In genomic region chr5:150390422-150390821, GRCm38 (mm10) we compare ENCODE assay signal across 13 mouse cellular contexts.
DNase-seq lines count a peak whose midpoint lies in the region; ATAC-seq and TF ChIP-seq lines count a peak whose summit lies in the region.
"Had no signal": no experiment of that assay in that cellular context is flagged by ENCODE, and none has a peak within 500 bp of the region (broad histone marks: within the 10 kb centered on the region; RNA-seq: fewer than 3 reads in every experiment).

No protein-coding gene starts in this region.

- no peak for ATAC-seq in kidney, postnatal 0 days (replicated peaks; ENCODE audit: low FRiP score, low read depth)
- peak; percentile 85 for ATAC-seq in common myeloid progenitor, adult 5-6 weeks (replicated peaks; ENCODE audit: low read depth, poor library complexity, severe bottlenecking)
- ATAC-seq in heart, embryonic 14.5 days (ENCODE audit: insufficient number of reproducible peaks, insufficient read depth, low FRiP score, low read depth) = peak; percentile 86
- ATAC-seq in liver, postnatal 0 days = peak; percentile 82
- ATAC-seq in hindbrain, postnatal 0 days = no peak
- ATAC-seq in erythroblast, adult 5-6 weeks (replicated peaks; ENCODE audit: low FRiP score, poor library complexity, severe bottlenecking) = no peak

- TF ChIP-seq EP300 in liver, postnatal 0 days (IDR thresholded peaks at IDR 0.05; ENCODE audit: low read depth) = no peak

- no peak for TF ChIP-seq CTCF in kidney, postnatal 0 days (IDR thresholded peaks at IDR 0.05; ENCODE audit: low read depth)
- TF ChIP-seq CTCF in liver, postnatal 0 days (IDR thresholded peaks at IDR 0.05; ENCODE audit: low read depth) = no peak
- no peak for TF ChIP-seq CTCF in hindbrain, postnatal 0 days (IDR thresholded peaks at IDR 0.05; ENCODE audit: low read depth)

- no peak overlapping the region for H3K9ac ChIP-seq in kidney, postnatal 0 days (ENCODE audit: low read depth, low read length)
- no peak overlapping the region for H3K9ac ChIP-seq in heart, embryonic 14.5 days (ENCODE audit: low read length)
- H3K9ac ChIP-seq in liver, postnatal 0 days (replicated peaks) = no peak overlapping the region
- H3K9ac ChIP-seq in hindbrain, postnatal 0 days (replicated peaks; ENCODE audit: low read length) = no peak overlapping the region

- 0 out of 2 replicates have a peak, but pooled peaks cover 4% of the 10 kb centered on the region for H3K4me1 ChIP-seq in kidney, postnatal 0 days (replicated peaks; ENCODE audit: insufficient read depth, low read length)
- peaks cover 7 to 17% of the 10 kb centered on the region in 2 experiments; a peak in 3 of 4 replicates for H3K4me1 ChIP-seq in heart, embryonic 14.5 days (ENCODE audit: control insufficient read depth in 2 of 2, insufficient read depth in 2 of 2, low read length in 2 of 2)
- H3K4me1 ChIP-seq in liver, postnatal 0 days (ENCODE audit: insufficient read depth) = no peaks in the 10 kb centered on the region
- H3K4me1 ChIP-seq in hindbrain, postnatal 0 days (ENCODE audit: insufficient read depth, low read length) = no peaks in the 10 kb centered on the region

- 0 out of 2 replicates have a peak overlapping the region, but pooled peaks have one; percentile 25 for H3K27ac ChIP-seq in kidney, postnatal 0 days
- H3K27ac ChIP-seq in heart, embryonic 14.5 days (replicated peaks in 1 of 2; ENCODE audit: control insufficient read depth in 1 of 2, insufficient read depth in 1 of 2, low read depth in 2 of 2, low read length in 2 of 2) = peak overlapping the region; percentile 81 to 90
- H3K27ac ChIP-seq in liver, postnatal 0 days (ENCODE audit: low read depth) = 0 out of 2 replicates have a peak overlapping the region, but pooled peaks have one; percentile 22
- no peak overlapping the region for H3K27ac ChIP-seq in hindbrain, postnatal 0 days

- 27% methylated on average over 7 of the region's 7 CpGs for WGBS in kidney, postnatal 0 days
- WGBS in heart, embryonic 14.5 days = 2% methylated on average over 7 of the region's 7 CpGs
- 37% methylated on average over 7 of the region's 7 CpGs for WGBS in liver, postnatal 0 days (ENCODE audit: insufficient replicate concordance)
- WGBS in hindbrain, postnatal 0 days = 52% methylated on average over 7 of the region's 7 CpGs

- no peak overlapping the region for H3K4me2 ChIP-seq in kidney, postnatal 0 days (ENCODE audit: low read length)
- H3K4me2 ChIP-seq in heart, embryonic 14.5 days (ENCODE audit: low read length) = peak overlapping the region; percentile 7; the same call in 1 of the 2 replicates
- H3K4me2 ChIP-seq in liver, postnatal 0 days (ENCODE audit: low read depth, low read length) = peak overlapping the region; percentile 18
- H3K4me2 ChIP-seq in hindbrain, postnatal 0 days (ENCODE audit: low read depth, low read length) = no peak overlapping the region

- no peaks in the 10 kb centered on the region for H3K9me3 ChIP-seq in kidney, postnatal 0 days (replicated peaks; ENCODE audit: low read length)
- H3K9me3 ChIP-seq in heart, embryonic 14.5 days (ENCODE audit: control insufficient read depth, low read length) = peaks cover 19% of the 10 kb centered on the region
- peaks cover 9% of the 10 kb centered on the region for H3K9me3 ChIP-seq in liver, postnatal 0 days (ENCODE audit: low read length)
- H3K9me3 ChIP-seq in hindbrain, postnatal 0 days (ENCODE audit: low read length) = peaks cover 4% of the 10 kb centered on the region; the same call in 1 of the 2 replicates

- no peak overlapping the region for H3K4me3 ChIP-seq in kidney, postnatal 0 days (replicated peaks; ENCODE audit: low read depth, low read length)
- H3K4me3 ChIP-seq in heart, embryonic 14.5 days (ENCODE audit: control insufficient read depth in 1 of 2, insufficient read depth in 1 of 2, low read depth in 1 of 2, low read length in 2 of 2) = no peak overlapping the region
- H3K4me3 ChIP-seq in liver, postnatal 0 days (ENCODE audit: low read depth, low read length) = no peak overlapping the region
- H3K4me3 ChIP-seq in hindbrain, postnatal 0 days (ENCODE audit: low read length) = no peak overlapping the region
- H3K4me3 ChIP-seq: myocyte had no signal

- peaks cover 15% of the 10 kb centered on the region; the same call in 1 of the 2 replicates for H3K36me3 ChIP-seq in kidney, postnatal 0 days (ENCODE audit: insufficient read depth, low read length)
- H3K36me3 ChIP-seq in heart, embryonic 14.5 days (ENCODE audit: control insufficient read depth, insufficient read depth, low read length) = peaks cover 79% of the 10 kb centered on the region
- peaks cover 20% of the 10 kb centered on the region for H3K36me3 ChIP-seq in liver, postnatal 0 days (replicated peaks; ENCODE audit: insufficient read depth, low read length)
- peaks cover 69% of the 10 kb centered on the region for H3K36me3 ChIP-seq in hindbrain, postnatal 0 days (ENCODE audit: insufficient read depth, low read length)

- no peaks in the 10 kb centered on the region for H3K27me3 ChIP-seq in kidney, postnatal 0 days (ENCODE audit: insufficient read depth, low read length)
- H3K27me3 ChIP-seq in heart, embryonic 14.5 days (ENCODE audit: control insufficient read depth, insufficient read depth, low read length) = no peaks in the 10 kb centered on the region
- no peaks in the 10 kb centered on the region for H3K27me3 ChIP-seq in liver, postnatal 0 days (ENCODE audit: insufficient read depth, low read length)
- H3K27me3 ChIP-seq in hindbrain, postnatal 0 days (ENCODE audit: insufficient read depth, low read length) = no peaks in the 10 kb centered on the region
- H3K27me3 ChIP-seq: CH12.LX had no signal

- peak; percentile 38 for DNase-seq in kidney, postnatal 0 days (ENCODE audit: low spot score)
- DNase-seq in kidney, postnatal 36 days = no peak
- no peak for DNase-seq in liver, postnatal 0 days
- DNase-seq in hindbrain, postnatal 0 days (ENCODE audit: low spot score) = no peak
- DNase-seq: cerebellum, postnatal 36 days; kidney, postnatal 14 days; right cerebral cortex, postnatal 4 days; thymus, postnatal 4 days had no signal

Comparison
In these comparisons a context has a peak if more than half of its experiments do, and no peak if none do; other contexts are left out.
1. ATAC-seq: peak in common myeloid progenitor, adult 5-6 weeks (single experiment), heart, embryonic 14.5 days (single experiment) and liver, postnatal 0 days (single experiment); none in kidney, postnatal 0 days (single experiment), hindbrain, postnatal 0 days (single experiment) and erythroblast, adult 5-6 weeks (single experiment).
2. H3K4me2 ChIP-seq: peak in heart, embryonic 14.5 days (single experiment) and liver, postnatal 0 days (single experiment); none in kidney, postnatal 0 days (single experiment) and hindbrain, postnatal 0 days (single experiment).